Mouse (Mus musculus) kidney, postnatal 10 days (tissue): ENCODE data around the gene Abca6.

Source experiments
- DNase-seq: peaks from one replicate; pipeline ENCODE4 v3.0.0; 2021; ENCODE audit warnings: mixed read lengths

The Abca6 gene

GRCm38 (mm10) chr11:110195310-110195709 lies 56.3 kb downstream of the Abca6 start:
- no peak for DNase-seq

- DNase-seq = no peak
Measured at GRCm38 (mm10) chr11:110171212-110171611, 80.4 kb downstream of the Abca6 start.

- peak; percentile 29 for DNase-seq
Measured at GRCm38 (mm10) chr11:110167459-110168251, 83.9 kb downstream of the Abca6 start, which contains the start of gene Abca9. Abca9 (minus strand) TSS chr11:110168196.

GRCm38 (mm10) chr11:110165822-110166221 lies 85.8 kb downstream of the Abca6 start:
- no peak for DNase-seq

GRCm38 (mm10) chr11:110165409-110165808 lies 86.2 kb downstream of the Abca6 start:
- no peak for DNase-seq

GRCm38 (mm10) chr11:110157059-110157458 lies 94.5 kb downstream of the Abca6 start:
- no peak for DNase-seq

- DNase-seq = no peak
Measured at GRCm38 (mm10) chr11:110155985-110156384, 95.6 kb downstream of the Abca6 start.

GRCm38 (mm10) chr11:110147640-110148039 lies 103.9 kb downstream of the Abca6 start:
- no peak for DNase-seq

- no peak for DNase-seq
Measured at GRCm38 (mm10) chr11:110145421-110145820, 106.2 kb downstream of the Abca6 start.

- DNase-seq = no peak
Measured at GRCm38 (mm10) chr11:110130760-110131159, 120.8 kb downstream of the Abca6 start.
